ENCODE assay signal across 15 mouse cellular contexts in the genomic region with DNA sequence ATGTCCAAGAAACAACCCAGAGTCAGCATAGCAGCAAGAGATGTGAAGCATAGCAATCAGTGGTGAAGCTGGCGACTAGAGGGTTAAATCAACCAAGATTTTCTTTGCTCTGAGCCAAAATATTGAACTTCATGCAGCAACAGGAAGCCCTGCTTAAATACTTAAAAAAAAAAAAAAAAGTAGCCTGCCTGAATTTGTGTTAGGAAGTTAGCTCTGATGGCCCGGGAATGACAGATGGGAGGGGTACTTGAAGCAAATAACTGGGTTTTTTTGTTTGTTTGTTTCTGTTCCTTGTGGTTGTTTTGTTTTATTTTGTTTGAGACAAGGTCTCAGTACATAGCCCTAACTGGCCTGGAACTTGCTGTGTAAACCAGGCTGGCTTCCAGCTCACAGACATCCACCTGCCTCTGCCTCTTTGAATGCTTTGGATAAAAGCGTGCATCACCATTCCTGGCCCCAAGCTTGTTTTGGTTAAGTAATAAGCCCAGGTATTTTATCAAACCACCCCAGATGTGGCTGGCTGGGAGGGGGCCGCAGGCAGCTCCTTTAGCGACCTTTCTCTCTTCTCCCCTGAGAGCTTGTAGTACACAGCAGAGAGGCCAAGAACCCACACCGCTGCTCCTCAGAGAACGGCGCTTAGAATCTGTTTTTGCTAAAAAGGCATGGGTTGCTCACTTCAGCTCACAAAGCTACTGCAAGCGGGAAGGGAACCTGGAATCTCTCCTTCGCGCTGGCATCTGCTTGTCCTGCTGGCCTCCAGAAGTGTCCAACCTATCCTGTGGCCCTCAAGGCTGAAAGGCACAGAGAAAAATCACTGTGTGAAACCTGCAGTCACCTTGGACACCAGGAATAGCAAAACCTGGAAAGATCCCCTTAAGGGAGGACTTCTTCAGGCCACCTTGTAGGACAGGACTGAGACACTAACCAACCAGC. TPM values are rescaled to one million over a fixed set of nuclear protein-coding genes. Genes with fewer than 3 reads are reported as not detected.
A peak's percentile ranks its signal among the peaks of the same experiment; 100 is the strongest.
DNase-seq lines count a peak whose midpoint lies in the region; ATAC-seq and TF ChIP-seq lines count a peak whose summit lies in the region.
"Had no signal": no experiment of that assay in that cellular context is flagged by ENCODE, and none has a peak within 500 bp of the region (broad histone marks: within the 10 kb centered on the region; RNA-seq: fewer than 3 reads in every experiment).

No protein-coding gene starts in this region.

- no peak overlapping the region for H3K4me2 ChIP-seq in hindbrain, embryonic 12.5 days (replicated peaks)
- H3K4me2 ChIP-seq in hindbrain, embryonic 11.5 days (replicated peaks; ENCODE audit: low read depth, low read length): no peak overlapping the region
- no peak overlapping the region for H3K4me2 ChIP-seq in intestine, embryonic 15.5 days (replicated peaks)
- peak overlapping the region; percentile 58 for H3K4me2 ChIP-seq in myocyte (ENCODE audit: low read depth)
- H3K4me2 ChIP-seq: embryonic facial prominence, embryonic 15.5 days; neural tube, embryonic 13.5 days had no signal

- H3K4me1 ChIP-seq in hindbrain, embryonic 12.5 days: 0 out of 2 replicates have a peak, but pooled peaks cover 5% of the 10 kb centered on the region
- H3K4me1 ChIP-seq in hindbrain, embryonic 11.5 days (replicated peaks; ENCODE audit: control insufficient read depth, insufficient read depth, low read length): no peaks in the 10 kb centered on the region
- H3K4me1 ChIP-seq in intestine, embryonic 15.5 days (replicated peaks): peaks cover 16% of the 10 kb centered on the region
- H3K4me1 ChIP-seq: neural tube, embryonic 13.5 days had no signal

- no peaks in the 10 kb centered on the region for H3K79me2 ChIP-seq in myocyte (ENCODE audit: control insufficient read depth, insufficient read depth)

- DNase-seq in hindbrain, embryonic 11.5 days (ENCODE audit: low spot score): no peak
- DNase-seq in c-Kit-negative CD71-positive TER-119-positive erythroid progenitor cells, embryonic 14.5 days (ENCODE audit: low read depth, low spot score): peak; percentile 81
- no peak for DNase-seq in frontal cortex, postnatal 10 days (ENCODE audit: low spot score in 2 of 2)
- no peak for DNase-seq in MN1 (ENCODE audit: low spot score)
- no peak for DNase-seq in cerebellum, adult 11-12 months
- DNase-seq: cerebellum, postnatal 14 days; left cerebral cortex, postnatal 4 days; lung, postnatal 4 days; thymus, postnatal 36 days had no signal

- H3ac ChIP-seq in myocyte (ENCODE audit: control insufficient read depth, insufficient read length): no peak overlapping the region

- WGBS in hindbrain, embryonic 12.5 days: 82% methylated on average over 11 of the region's 11 CpGs
- 85% methylated on average over 11 of the region's 11 CpGs for WGBS in hindbrain, embryonic 11.5 days
- WGBS in intestine, embryonic 15.5 days: 65% methylated on average over 11 of the region's 11 CpGs

- H3K36me3 ChIP-seq in hindbrain, embryonic 12.5 days: no peaks in the 10 kb centered on the region
- no peaks in the 10 kb centered on the region for H3K36me3 ChIP-seq in hindbrain, embryonic 11.5 days (ENCODE audit: control insufficient read depth, insufficient read depth, low read length)
- no peaks in the 10 kb centered on the region for H3K36me3 ChIP-seq in intestine, embryonic 15.5 days
- H3K36me3 ChIP-seq in myocyte (ENCODE audit: control insufficient read depth, insufficient read depth): no peaks in the 10 kb centered on the region
- H3K36me3 ChIP-seq: embryonic facial prominence, embryonic 15.5 days; neural tube, embryonic 13.5 days had no signal

- no peak overlapping the region for H3K9ac ChIP-seq in hindbrain, embryonic 12.5 days
- no peak overlapping the region for H3K9ac ChIP-seq in hindbrain, embryonic 11.5 days (ENCODE audit: low read depth, low read length)
- H3K9ac ChIP-seq in intestine, embryonic 15.5 days: no peak overlapping the region
- H3K9ac ChIP-seq: embryonic facial prominence, embryonic 15.5 days; neural tube, embryonic 13.5 days had no signal

- H3K27ac ChIP-seq in hindbrain, embryonic 12.5 days: 0 out of 2 replicates have a peak overlapping the region, but pooled peaks have one; percentile 17
- H3K27ac ChIP-seq in hindbrain, embryonic 11.5 days (ENCODE audit: low read depth, low read length): no peak overlapping the region
- H3K27ac ChIP-seq in intestine, embryonic 15.5 days: peak overlapping the region; percentile 66
- H3K27ac ChIP-seq: embryonic facial prominence, embryonic 15.5 days; neural tube, embryonic 13.5 days had no signal

- no peak for ATAC-seq in hindbrain, embryonic 12.5 days (ENCODE audit: low FRiP score)
- no peak for ATAC-seq in hindbrain, embryonic 11.5 days (ENCODE audit: low FRiP score)
- peak; percentile 41; the same call in 1 of the 2 replicates for ATAC-seq in intestine, embryonic 15.5 days
- ATAC-seq: hindbrain, embryonic 16.5 days had no signal

- no peak for TF ChIP-seq POLR2A in myocyte (IDR thresholded peaks at IDR 0.05; ENCODE audit: insufficient read length, low read depth)

- no peaks in the 10 kb centered on the region for H3K9me3 ChIP-seq in hindbrain, embryonic 12.5 days (replicated peaks)
- H3K9me3 ChIP-seq in hindbrain, embryonic 11.5 days (ENCODE audit: control insufficient read depth, low read length): no peaks in the 10 kb centered on the region
- no peaks in the 10 kb centered on the region for H3K9me3 ChIP-seq in intestine, embryonic 15.5 days
- H3K9me3 ChIP-seq: embryonic facial prominence, embryonic 15.5 days; neural tube, embryonic 13.5 days had no signal

- H3K27me3 ChIP-seq in hindbrain, embryonic 12.5 days: no peaks in the 10 kb centered on the region
- no peaks in the 10 kb centered on the region for H3K27me3 ChIP-seq in hindbrain, embryonic 11.5 days (ENCODE audit: control insufficient read depth, insufficient read depth, low read length)
- H3K27me3 ChIP-seq in intestine, embryonic 15.5 days (replicated peaks): no peaks in the 10 kb centered on the region
- H3K27me3 ChIP-seq in myocyte (ENCODE audit: control insufficient read depth, insufficient read depth, insufficient read length): no peaks in the 10 kb centered on the region
- H3K27me3 ChIP-seq: embryonic facial prominence, embryonic 15.5 days; neural tube, embryonic 13.5 days had no signal

- no peak overlapping the region for H3K4me3 ChIP-seq in hindbrain, embryonic 12.5 days
- H3K4me3 ChIP-seq in hindbrain, embryonic 11.5 days (ENCODE audit: low read depth, low read length): no peak overlapping the region
- no peak overlapping the region for H3K4me3 ChIP-seq in intestine, embryonic 15.5 days (replicated peaks)
- no peak overlapping the region for H3K4me3 ChIP-seq in myocyte
- H3K4me3 ChIP-seq: embryonic facial prominence, embryonic 15.5 days; neural tube, embryonic 13.5 days had no signal

TF ChIP-seq in myocyte, 11 proteins besides CTCF, POLR2A, EP300 and RAD21:
- TF ChIP-seq E2F4 (IDR thresholded peaks at IDR 0.05; ENCODE audit: insufficient read depth) (no peak), MYOD1 (IDR thresholded peaks at IDR 0.05; ENCODE audit: control insufficient read depth in 1 of 3, insufficient read length in 2 of 3, low read depth in 2 of 3) (no peak), MYOG (IDR thresholded peaks at IDR 0.05; ENCODE audit: control insufficient read depth in 1 of 3, insufficient read depth in 1 of 3, insufficient read length in 2 of 3, low read depth in 2 of 3) (no peak), MAX (IDR thresholded peaks at IDR 0.05; ENCODE audit: low read depth) (no peak), SRF (IDR thresholded peaks at IDR 0.05; ENCODE audit: control insufficient read depth, insufficient read length, low read depth) (no peak), TCF12 (IDR thresholded peaks at IDR 0.05; ENCODE audit: insufficient read depth, poor library complexity, severe bottlenecking) (no peak), TCF3 (IDR thresholded peaks at IDR 0.05; ENCODE audit: insufficient read length, low read depth) (no peak), POLR2AphosphoS2 (IDR thresholded peaks at IDR 0.05; ENCODE audit: insufficient read length, low read depth) (no peak), REST (IDR thresholded peaks at IDR 0.05; ENCODE audit: insufficient read depth, insufficient read length) (no peak), CEBPB (IDR thresholded peaks at IDR 0.05; ENCODE audit: insufficient read depth, poor library complexity, severe bottlenecking) (no peak), USF1 (IDR thresholded peaks at IDR 0.05; ENCODE audit: low read depth) (no peak)

RNA-seq across cellular contexts. Expression of a gene that starts 34.0 kb away (rescaled TPM):
- 46.5 and 47.0 TPM in 2 replicates for polyA plus RNA-seq in hindbrain, embryonic 12.5 days (2016; fragmentation: Nextera tagmentation; extraction: Ambion mirVana)
- 41.3 and 50.1 TPM in 2 replicates for polyA plus RNA-seq in hindbrain, embryonic 11.5 days (2014; fragmentation: Nextera tagmentation; extraction: Ambion mirVana)
- polyA plus RNA-seq in intestine, embryonic 15.5 days (2015; fragmentation: Nextera tagmentation; extraction: Ambion mirVana): 30.2 and 33.0 TPM in 2 replicates
- polyA plus RNA-seq in myocyte (2012; fragmentation: generic; extraction: Trizol): 47.7 TPM
